Mouse (Mus musculus) liver, adult 10 weeks (tissue): ENCODE measurements around the gene Gm10486. TPM values are rescaled to one million over a fixed set of nuclear protein-coding genes. Genes with fewer than 3 reads are reported as not detected.

Experiments
- polyA plus RNA-seq: library from polyadenylated mRNA; stranded (reverse); fragments of 350-450 nt; fragmentation: Illumina TruSeq; extraction: RNeasy Lipid Tissue Mini Kit (QIAGEN cat#74804); gene quantifications from one replicate; pipeline ENCODE4 v1.2.3, GENCODE M21; 2014; ENCODE audit warnings: low read depth, low replicate concordance

Gm10486 gene
- not detected for polyA plus RNA-seq

GRCm38 (mm10) chrX:35067084-35067483, at the start of gene Gm10486:
Gene Gm10486, plus strand, starts transcription at chrX:35067384.

